In the genomic region with DNA sequence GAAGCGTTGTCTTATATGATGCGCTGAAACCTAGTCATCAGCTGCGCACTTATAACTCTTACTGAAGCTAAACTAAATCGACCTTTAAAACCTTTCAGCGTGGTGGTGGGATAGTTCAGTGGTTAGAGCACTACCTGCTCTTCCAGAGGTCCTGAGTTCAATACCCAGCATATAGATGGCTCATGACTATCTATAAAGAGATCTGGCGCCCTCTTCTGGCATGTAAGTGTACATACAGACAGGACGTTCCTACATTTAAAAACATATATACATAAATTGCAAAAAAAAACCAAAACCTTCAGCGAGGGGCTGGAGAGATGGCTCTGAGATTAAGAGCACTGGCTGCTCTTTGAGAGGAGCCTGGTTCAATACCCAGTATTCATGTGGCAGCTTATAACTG, we compare ENCODE assay signal across 9 mouse cellular contexts. TPM values are rescaled to one million over a fixed set of nuclear protein-coding genes. Genes with fewer than 3 reads are reported as not detected.
A peak's percentile ranks its signal among the peaks of the same experiment; 100 is the strongest.
DNase-seq lines count a peak whose midpoint lies in the region; ATAC-seq and TF ChIP-seq lines count a peak whose summit lies in the region.
"Had no signal": no experiment of that assay in that cellular context is flagged by ENCODE, and none has a peak within 500 bp of the region (broad histone marks: within the 10 kb centered on the region; RNA-seq: fewer than 3 reads in every experiment).

No protein-coding gene starts in this region.

- no peaks in the 10 kb centered on the region for H3K36me3 ChIP-seq in midbrain, embryonic 11.5 days (ENCODE audit: control insufficient read depth, insufficient read depth, low read length)
- H3K36me3 ChIP-seq in midbrain, embryonic 10.5 days = peaks cover 17% of the 10 kb centered on the region

- H3K4me3 ChIP-seq in gastrocnemius, adult 2 months = no peak overlapping the region
- H3K4me3 ChIP-seq in midbrain, embryonic 11.5 days (ENCODE audit: low read depth, low read length) = no peak overlapping the region
- H3K4me3 ChIP-seq in midbrain, embryonic 10.5 days = no peak overlapping the region
- H3K4me3 ChIP-seq: hindbrain, embryonic 15.5 days had no signal

- no peak overlapping the region for H3K9ac ChIP-seq in midbrain, embryonic 11.5 days (ENCODE audit: low read length)
- H3K9ac ChIP-seq: hindbrain, embryonic 15.5 days had no signal

- WGBS in midbrain, embryonic 11.5 days = 64% methylated on average over 8 of the region's 8 CpGs
- WGBS in midbrain, embryonic 10.5 days = 65% methylated on average over 8 of the region's 8 CpGs

- no peaks in the 10 kb centered on the region for H3K27me3 ChIP-seq in midbrain, embryonic 11.5 days (ENCODE audit: control insufficient read depth, insufficient read depth, low read length)
- H3K27me3 ChIP-seq in midbrain, embryonic 10.5 days (ENCODE audit: low read depth, poor library complexity, severe bottlenecking) = no peaks in the 10 kb centered on the region
- H3K27me3 ChIP-seq: hindbrain, embryonic 15.5 days had no signal

- no peaks in the 10 kb centered on the region for H3K9me3 ChIP-seq in midbrain, embryonic 11.5 days (ENCODE audit: control insufficient read depth, low read length)
- H3K9me3 ChIP-seq in midbrain, embryonic 10.5 days (replicated peaks) = no peaks in the 10 kb centered on the region
- H3K9me3 ChIP-seq: hindbrain, embryonic 15.5 days had no signal

- H3K4me1 ChIP-seq in midbrain, embryonic 11.5 days (ENCODE audit: control insufficient read depth, insufficient read depth, low read length) = no peaks in the 10 kb centered on the region
- H3K4me1 ChIP-seq in midbrain, embryonic 10.5 days = no peaks in the 10 kb centered on the region
- H3K4me1 ChIP-seq: hindbrain, embryonic 15.5 days had no signal

- TF ChIP-seq CTCF in gastrocnemius, adult 2 months (IDR thresholded peaks at IDR 0.05) = peak; percentile 74

- H3K4me2 ChIP-seq in midbrain, embryonic 11.5 days = no peak overlapping the region
- H3K4me2 ChIP-seq: hindbrain, embryonic 15.5 days had no signal

- ATAC-seq in midbrain, embryonic 11.5 days (ENCODE audit: low FRiP score) = no peak
- ATAC-seq in inflammation-experienced regulatory T-cells, adult 6 months = peak; percentile 45

- no peak for DNase-seq in gastrocnemius, adult 2 months
- DNase-seq in gastrocnemius, postnatal 25 days = no peak
- DNase-seq in midbrain, embryonic 11.5 days (ENCODE audit: low spot score, missing footprints) = peak; percentile 85
- DNase-seq in midbrain, embryonic 10.5 days (ENCODE audit: low spot score) = no peak
- DNase-seq in WW6 (ENCODE audit: low read depth, low spot score) = peak; percentile 31
- no peak for DNase-seq in gastrocnemius, adult 8-10 months (ENCODE audit: low spot score in 2 of 2)
- DNase-seq in urinary bladder, postnatal 36 days (ENCODE audit: low spot score in 2 of 2) = no peak

- H3K27ac ChIP-seq in gastrocnemius, adult 2 months = no peak overlapping the region
- H3K27ac ChIP-seq in midbrain, embryonic 11.5 days (ENCODE audit: low read depth, low read length) = no peak overlapping the region
- no peak overlapping the region for H3K27ac ChIP-seq in midbrain, embryonic 10.5 days (replicated peaks)
- H3K27ac ChIP-seq: hindbrain, embryonic 15.5 days had no signal

- intact Hi-C loops in gastrocnemius, adult 2 months (cut with DNase I) = loop anchor here (1.0 to 5.0 kb wide), 3 partner anchors 47 to 227 kb away; a partner anchor contains a TSS

RNA-seq across cellular contexts. Expression of a gene that starts 35.8 kb away (rescaled TPM):
- 10 to 100 TPM; 24.2 to 31.5 TPM for total RNA-seq in gastrocnemius, adult 2 months (2021)
- total RNA-seq in gastrocnemius, postnatal 25 days (2021) = 10 to 100 TPM; 22.8 to 24.6 TPM
- 55.5 and 56.5 TPM in 2 replicates for polyA plus RNA-seq in midbrain, embryonic 11.5 days (2014; fragmentation: Nextera tagmentation; extraction: Ambion mirVana)
- 57.5 and 60.1 TPM in 2 replicates for polyA plus RNA-seq in midbrain, embryonic 10.5 days (2016; fragmentation: Nextera tagmentation; extraction: Ambion mirVana)
- 10 to 100 TPM; 28.2 to 41.6 (median 36.0) TPM for polyA plus RNA-seq in inflammation-experienced regulatory T-cells, adult 6 months (2017; shearing (Covaris generic))
- total RNA-seq in gastrocnemius, adult 8-10 months (2022) = 10 to 100 TPM; 31.3 to 35.1 (median 33.2) TPM

RNA-seq across cellular contexts. Expression of a gene that starts 41.6 kb away (rescaled TPM):
- 1 to 10 TPM; 4.8 to 7.3 TPM for total RNA-seq in gastrocnemius, adult 2 months (2021)
- 1 to 10 TPM; 4.0 to 4.2 TPM for total RNA-seq in gastrocnemius, postnatal 25 days (2021)
- 15.6 and 16.5 TPM in 2 replicates for polyA plus RNA-seq in midbrain, embryonic 11.5 days (2014; fragmentation: Nextera tagmentation; extraction: Ambion mirVana)
- polyA plus RNA-seq in midbrain, embryonic 10.5 days (2016; fragmentation: Nextera tagmentation; extraction: Ambion mirVana) = 14.7 and 16.6 TPM in 2 replicates
- polyA plus RNA-seq in inflammation-experienced regulatory T-cells, adult 6 months (2017; shearing (Covaris generic)) = 10 to 100 TPM; 22.1 to 32.7 (median 24.1) TPM
- 10 to 100 TPM in 1 of 4 experiments, 1 to 10 TPM in 3; 6.8 to 10.2 (median 8.3) TPM for total RNA-seq in gastrocnemius, adult 8-10 months (2022)

RNA-seq across cellular contexts. Expression of a gene that starts 50.0 kb away (rescaled TPM):
- not detected for total RNA-seq in gastrocnemius, adult 2 months (2021)
- total RNA-seq in gastrocnemius, postnatal 25 days (2021) = not detected
- 0.07 and 0.23 TPM in 2 replicates for polyA plus RNA-seq in midbrain, embryonic 11.5 days (2014; fragmentation: Nextera tagmentation; extraction: Ambion mirVana)
- polyA plus RNA-seq in midbrain, embryonic 10.5 days (2016; fragmentation: Nextera tagmentation; extraction: Ambion mirVana) = 0.05 TPM in 1 of 2 replicates, not detected in the other
- 10 to 100 TPM in 1 of 3 experiments, 1 to 10 TPM in 2; 3.2 to 23.9 (median 7.7) TPM for polyA plus RNA-seq in inflammation-experienced regulatory T-cells, adult 6 months (2017; shearing (Covaris generic))
- not detected for total RNA-seq in gastrocnemius, adult 8-10 months (2022)

RNA-seq across cellular contexts. Expression of a gene that starts 53.7 kb away (rescaled TPM):
- 10 to 100 TPM; 12.4 to 12.7 TPM for total RNA-seq in gastrocnemius, adult 2 months (2021)
- 10 to 100 TPM; 11.6 to 12.5 TPM for total RNA-seq in gastrocnemius, postnatal 25 days (2021)
- 23.2 and 23.4 TPM in 2 replicates for polyA plus RNA-seq in midbrain, embryonic 11.5 days (2014; fragmentation: Nextera tagmentation; extraction: Ambion mirVana)
- polyA plus RNA-seq in midbrain, embryonic 10.5 days (2016; fragmentation: Nextera tagmentation; extraction: Ambion mirVana) = 14.7 and 17.8 TPM in 2 replicates
- polyA plus RNA-seq in inflammation-experienced regulatory T-cells, adult 6 months (2017; shearing (Covaris generic)) = 10 to 100 TPM; 31.7 to 38.5 (median 32.9) TPM
- 10 to 100 TPM; 11.4 to 14.9 (median 12.6) TPM for total RNA-seq in gastrocnemius, adult 8-10 months (2022)

Comparison
In these comparisons a context has a peak if more than half of its experiments do, and no peak if none do; other contexts are left out.
1. DNase-seq: peak in midbrain, embryonic 11.5 days (single experiment) and WW6 (single experiment); none in gastrocnemius, adult 2 months (single experiment), gastrocnemius, postnatal 25 days (single experiment), midbrain, embryonic 10.5 days (single experiment), gastrocnemius, adult 8-10 months (0 of 2) and urinary bladder, postnatal 36 days (0 of 2).